Mouse (Mus musculus) cerebellum, adult 11-12 months (tissue): ENCODE results near the gene Pou5f1.

Experiments
- DNase-seq: peaks from one replicate; pipeline ENCODE4 v3.0.0; 2022

The Pou5f1 gene

DNA sequence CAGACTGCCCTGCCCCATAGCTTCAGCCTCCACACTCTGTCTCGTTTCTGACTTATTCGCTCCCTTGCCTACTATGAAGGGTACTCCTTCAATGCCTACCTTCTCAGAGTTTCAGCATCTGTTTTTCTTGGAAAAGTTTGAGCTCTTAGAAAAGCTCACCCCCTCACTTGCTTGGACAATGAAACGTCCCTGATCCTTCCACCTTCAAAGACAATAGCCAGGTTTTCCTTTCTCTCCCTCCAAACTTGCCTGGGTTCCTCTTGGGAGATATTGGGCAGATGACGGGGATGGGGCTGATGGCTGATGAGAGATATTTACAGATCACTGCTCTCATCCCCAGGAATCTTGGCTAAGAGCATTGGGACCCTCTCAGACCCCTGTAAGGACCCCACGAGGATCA, 48.5 kb downstream of the Pou5f1 start:
- no peak for DNase-seq

DNA sequence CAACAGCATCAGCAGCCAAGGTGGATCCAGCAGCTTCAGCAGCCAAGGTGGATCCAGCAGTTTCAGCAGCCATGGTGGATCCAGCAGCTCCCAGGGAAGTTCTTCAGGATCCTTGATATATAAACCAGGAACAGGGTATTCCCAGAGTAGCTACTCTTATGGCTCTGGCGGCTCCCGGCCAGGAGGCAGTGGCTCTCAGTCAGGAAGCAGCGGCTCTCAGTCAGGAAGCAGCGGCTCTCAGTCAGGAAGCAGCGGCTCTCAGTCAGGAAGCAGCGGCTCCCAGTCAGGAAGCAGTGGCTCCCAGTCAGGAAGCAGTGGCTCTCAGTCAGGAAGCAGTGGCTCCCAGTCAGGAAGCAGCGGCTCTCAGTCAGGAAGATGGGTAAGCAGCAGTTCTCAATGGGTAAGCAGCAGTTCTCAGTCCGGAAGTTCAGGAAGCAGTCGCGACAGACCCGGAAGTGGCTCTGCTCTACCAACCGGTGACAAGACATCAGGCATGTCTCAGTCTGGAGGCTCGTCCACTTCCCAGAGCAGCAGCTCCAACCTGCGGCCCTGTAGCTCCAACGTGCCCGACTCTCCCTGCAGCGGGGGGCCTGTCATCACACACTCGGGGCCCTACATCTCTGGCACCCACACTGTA, 49.1 kb downstream of the Pou5f1 start:
- DNase-seq, result no peak

DNA sequence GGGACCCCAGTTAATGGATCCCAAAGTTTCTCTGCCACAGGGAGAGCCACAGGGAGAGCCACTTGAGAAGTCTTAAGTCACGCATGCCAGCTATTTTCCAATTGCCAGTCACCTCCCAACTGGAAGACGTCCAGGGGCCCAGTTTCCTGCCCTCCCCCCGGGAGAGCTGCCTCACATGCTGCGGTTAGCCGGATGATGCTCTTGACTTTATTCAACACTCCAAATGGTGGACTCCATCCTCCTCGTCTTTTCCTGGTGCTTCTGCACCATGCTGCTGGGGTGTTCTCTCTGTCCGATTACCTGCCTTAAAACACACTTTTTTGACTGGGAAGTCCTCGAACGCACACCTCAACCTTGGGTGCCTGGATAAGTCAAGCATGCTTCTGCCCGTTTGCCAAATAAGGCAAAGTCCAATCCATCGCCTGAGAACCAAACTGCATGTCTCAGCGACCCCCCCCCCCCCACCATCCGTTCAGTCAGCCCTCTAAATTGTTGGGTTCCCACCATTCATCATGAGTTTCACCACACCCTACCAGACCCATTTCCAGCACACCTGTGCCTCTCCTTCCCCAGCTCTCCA, 50.5 kb downstream of the Pou5f1 start:
- no peak for DNase-seq

DNA sequence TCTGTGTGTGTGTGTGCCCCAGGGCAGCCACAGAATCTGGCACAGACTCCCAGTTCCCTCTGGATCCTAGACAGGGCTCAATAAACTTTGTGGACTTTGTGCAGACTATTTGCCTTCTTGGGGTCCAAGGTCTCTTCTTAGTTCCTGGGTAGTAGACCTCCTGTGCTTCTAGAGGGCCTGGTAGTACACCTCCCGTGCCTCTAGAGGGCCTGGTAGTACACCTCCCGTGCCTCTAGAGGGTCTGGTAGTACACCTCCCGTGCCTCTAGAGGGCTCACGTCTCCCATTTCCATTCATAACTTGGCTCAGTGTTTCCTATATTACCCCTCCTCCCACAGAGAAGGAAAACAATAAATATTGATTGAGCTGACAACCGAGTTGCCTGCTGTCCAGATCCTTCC, 51.0 kb downstream of the Pou5f1 start:
- no peak for DNase-seq

DNA sequence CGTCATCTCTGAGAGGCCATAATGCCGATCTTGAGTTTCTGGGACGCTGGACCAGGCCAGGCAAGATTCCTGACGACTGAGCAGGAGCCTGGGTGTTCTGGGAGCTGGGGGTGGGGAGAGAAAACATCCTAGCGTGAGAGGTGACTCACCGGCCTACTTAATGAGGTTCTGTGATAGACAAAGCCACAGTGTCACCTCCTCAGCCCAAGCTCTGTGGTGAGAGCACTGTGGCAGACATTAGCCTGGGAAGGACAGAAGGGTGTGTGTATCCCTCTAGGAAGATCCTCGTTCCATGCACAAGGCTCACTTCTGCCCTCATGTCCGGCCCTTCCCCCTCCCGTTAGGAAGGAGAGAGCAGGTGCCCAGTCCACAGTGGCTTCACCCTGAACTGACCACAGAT, 51.5 kb downstream of the Pou5f1 start:
- DNase-seq, result no peak

DNA sequence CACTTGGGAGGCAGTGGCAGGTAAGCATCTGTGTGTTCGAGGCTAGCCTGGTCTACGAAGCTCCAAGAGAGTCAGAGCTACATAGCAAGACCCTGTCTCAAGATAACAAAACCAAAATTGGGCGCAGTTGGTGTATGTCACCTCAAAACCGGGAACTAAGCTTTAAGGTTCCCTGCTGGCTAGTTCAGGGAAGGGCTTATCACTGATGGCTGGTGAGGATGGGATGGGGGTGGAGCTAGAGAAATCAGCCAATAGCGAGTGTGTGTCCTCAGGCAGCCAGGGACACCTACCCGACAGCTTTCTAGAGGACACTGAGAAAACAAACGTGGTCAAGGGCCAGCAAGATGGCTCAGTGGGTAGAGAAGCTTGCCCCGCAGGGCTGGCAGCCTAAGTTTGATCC, 52.4 kb downstream of the Pou5f1 start:
- DNase-seq, result no peak
